Mouse (Mus musculus): ENCODE measurements at regions not wholly inside any gene's neighbourhood (a gene's known extent, or its start where the extent isn't known, plus 50 kb on each side); places are given as distances from the start of the nearest gene placed in this dataset.

- intact Hi-C loops (cut with DNase I): no loop called here
- DNase-seq (ENCODE audit: low spot score in 2 of 2): no peak
Observed at GRCm38 (mm10) chr1:185519811-185520210, 65.2 kb downstream of the Slc30a10 start.

GRCm38 (mm10) chr1:185524020-185524419, 69.4 kb downstream of the Slc30a10 start:
- intact Hi-C loops (cut with DNase I): no loop called here
- DNase-seq (ENCODE audit: low spot score in 2 of 2): no peak

DNA sequence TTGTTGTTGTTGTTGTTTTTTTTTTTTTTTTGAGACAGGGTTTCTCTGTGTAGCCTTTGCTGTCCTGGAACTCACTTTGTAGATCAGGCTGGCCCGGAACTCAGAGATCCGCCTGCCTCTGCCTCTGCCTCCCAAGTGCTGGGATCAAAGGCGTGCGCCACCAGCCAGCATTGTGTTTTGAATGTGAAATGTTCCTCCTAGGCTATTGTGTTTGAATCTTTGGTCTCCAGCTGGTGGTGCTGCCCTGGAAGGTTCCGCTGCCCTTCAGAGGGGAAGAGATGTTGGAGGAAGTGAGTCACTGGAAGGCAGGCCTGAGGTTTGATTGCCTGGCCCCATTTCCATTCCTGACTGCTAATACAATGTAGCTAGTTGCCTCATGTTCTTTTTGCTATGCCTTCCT, 78.8 kb downstream of the Slc30a10 start:
- intact Hi-C loops (cut with DNase I): no loop called here
- DNase-seq (ENCODE audit: low spot score in 2 of 2): no peak

- DNase-seq (ENCODE audit: low spot score in 2 of 2): no peak
- intact Hi-C loops (cut with DNase I): no loop called here
Observed at GRCm38 (mm10) chr1:185534129-185534528, 79.5 kb downstream of the Slc30a10 start.

DNA sequence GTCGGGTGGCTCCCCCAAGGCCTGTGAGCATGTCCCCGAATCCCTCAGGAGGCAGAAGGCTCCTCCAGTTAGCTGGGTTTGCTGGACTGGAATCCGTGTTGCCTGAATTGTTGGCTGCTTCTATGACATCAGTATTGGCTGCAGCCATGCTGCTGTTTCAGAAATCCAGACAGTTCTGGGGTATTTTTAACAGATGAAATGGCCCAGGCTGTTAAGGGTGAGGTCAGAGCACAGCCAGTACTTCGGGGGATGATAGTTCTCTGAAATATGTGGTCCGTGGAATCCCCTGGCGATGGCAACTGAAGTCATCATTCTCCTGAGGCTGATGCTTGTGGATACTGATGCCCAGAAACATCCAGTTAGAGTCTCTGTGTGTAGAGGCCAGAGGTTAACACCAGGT, 80.7 kb downstream of the Slc30a10 start:
- intact Hi-C loops (cut with DNase I): no loop called here
- no peak for DNase-seq (ENCODE audit: low spot score in 2 of 2)

DNA sequence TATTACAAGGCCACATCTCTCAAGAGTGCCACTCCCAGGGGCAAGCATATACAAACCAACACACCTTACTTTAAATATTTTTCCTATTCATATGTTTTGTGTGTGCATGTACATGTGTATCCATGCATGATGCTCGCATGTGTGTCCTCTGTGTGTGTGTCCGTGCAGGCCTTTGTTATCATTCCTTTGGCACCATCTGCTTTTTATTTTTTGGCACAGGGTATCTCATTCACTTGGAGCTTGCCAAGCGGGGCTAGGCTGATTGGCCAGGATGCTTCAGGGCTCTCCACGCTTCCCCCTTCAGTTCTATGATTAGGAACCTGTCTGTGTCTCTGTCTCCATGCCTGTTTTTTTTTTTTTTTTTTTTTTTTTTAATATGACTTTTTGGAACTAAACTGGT, 82.6 kb downstream of the Slc30a10 start:
- intact Hi-C loops (cut with DNase I): no loop called here
- DNase-seq (ENCODE audit: low spot score in 2 of 2): no peak

GRCm38 (mm10) chr1:185539458-185539857, 84.8 kb downstream of the Slc30a10 start:
- no peak for DNase-seq (ENCODE audit: low spot score in 2 of 2)
- intact Hi-C loops (cut with DNase I): no loop called here

- peak in 1 of 2 experiments; percentile 41 for DNase-seq (ENCODE audit: low spot score in 2 of 2)
- intact Hi-C loops (cut with DNase I): loop anchor here (5.0 kb wide), 2 partner anchors 131 to 1166 kb away; no protein-coding TSS in a partner anchor
Observed at GRCm38 (mm10) chr1:185546346-185546745, 91.7 kb downstream of the Slc30a10 start.

GRCm38 (mm10) chr1:185572761-185573530, 118.3 kb downstream of the Slc30a10 start:
- peak in 1 of 2 experiments; percentile 6 for DNase-seq (ENCODE audit: low spot score in 2 of 2)
- intact Hi-C loops (cut with DNase I): no loop called here

- no peak for DNase-seq (ENCODE audit: low spot score in 2 of 2)
- intact Hi-C loops (cut with DNase I): no loop called here
Observed at GRCm38 (mm10) chr1:185574978-185575377, 120.3 kb downstream of the Slc30a10 start.

GRCm38 (mm10) chr1:185579824-185580223, 125.2 kb downstream of the Slc30a10 start:
- intact Hi-C loops (cut with DNase I): no loop called here
- DNase-seq (ENCODE audit: low spot score in 2 of 2): no peak

DNA sequence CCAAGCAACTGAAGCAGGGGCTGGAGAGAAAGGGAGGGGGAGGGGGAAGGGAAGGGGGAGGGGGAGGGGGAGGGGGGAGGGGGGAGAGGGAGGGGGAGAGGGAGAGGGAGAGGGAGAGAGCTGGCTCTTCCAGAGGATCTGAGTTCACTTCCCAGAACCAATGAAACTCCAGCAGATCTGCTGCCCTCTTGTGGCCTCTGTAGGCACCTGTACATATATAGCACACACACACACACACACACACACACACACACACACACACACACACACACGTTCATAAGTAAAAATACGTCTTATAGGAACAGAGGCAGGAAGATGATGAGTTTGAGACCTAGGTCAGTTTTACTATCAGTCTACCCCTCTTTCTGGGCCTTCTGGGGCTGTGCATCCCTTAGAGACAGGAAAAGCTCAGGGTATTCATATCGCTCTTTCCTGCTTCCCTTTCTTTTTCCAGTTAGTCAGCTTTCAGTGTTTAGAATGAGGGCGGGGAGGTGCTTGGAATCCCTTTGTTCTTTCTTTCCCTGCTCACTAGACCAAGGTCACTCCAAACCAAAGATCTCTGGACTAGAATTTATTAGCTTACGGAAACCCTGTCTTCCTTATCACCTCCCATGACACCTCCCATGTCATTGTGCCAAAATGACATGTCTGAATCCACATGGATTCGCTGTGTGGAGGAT, 130.7 kb downstream of the Slc30a10 start:
- intact Hi-C loops (cut with DNase I): no loop called here
- DNase-seq (ENCODE audit: low spot score in 2 of 2): no peak

GRCm38 (mm10) chr1:185587671-185588347, 133.2 kb downstream of the Slc30a10 start:
- intact Hi-C loops (cut with DNase I): no loop called here

GRCm38 (mm10) chr1:185588348-185588719, 133.7 kb downstream of the Slc30a10 start:
- intact Hi-C loops (cut with DNase I): no loop called here
- DNase-seq (ENCODE audit: low spot score in 2 of 2): no peak

More at GRCm38 (mm10) chr1:185587671-185588347, 133.2 kb downstream of the Slc30a10 start:
- DNase-seq (ENCODE audit: low spot score in 2 of 2): no peak

DNA sequence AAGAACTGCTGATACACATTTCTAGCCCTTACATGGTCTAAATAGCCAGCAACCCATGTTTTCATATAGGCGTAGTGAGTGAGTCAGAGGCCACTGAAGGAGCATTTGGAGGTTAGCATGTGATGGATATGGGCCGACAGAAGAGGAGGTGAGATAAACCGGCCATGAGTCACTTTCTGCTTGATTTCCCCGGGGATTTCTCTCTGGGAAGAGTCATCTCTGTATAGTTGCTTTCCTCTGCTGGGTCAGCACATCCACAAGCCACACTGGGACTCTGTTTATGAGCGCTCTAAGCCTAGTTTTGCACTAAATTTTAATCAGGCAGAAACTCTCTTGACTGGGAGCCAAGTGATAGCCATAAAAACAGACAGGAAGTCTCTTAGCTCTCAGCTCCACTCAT, 142.2 kb downstream of the Slc30a10 start:
- intact Hi-C loops (cut with DNase I): no loop called here
- no peak for DNase-seq (ENCODE audit: low spot score in 2 of 2)

- no peak for DNase-seq (ENCODE audit: low spot score in 2 of 2)
- intact Hi-C loops (cut with DNase I): no loop called here
Observed at GRCm38 (mm10) chr1:185598514-185598913, 143.9 kb downstream of the Slc30a10 start.

DNA sequence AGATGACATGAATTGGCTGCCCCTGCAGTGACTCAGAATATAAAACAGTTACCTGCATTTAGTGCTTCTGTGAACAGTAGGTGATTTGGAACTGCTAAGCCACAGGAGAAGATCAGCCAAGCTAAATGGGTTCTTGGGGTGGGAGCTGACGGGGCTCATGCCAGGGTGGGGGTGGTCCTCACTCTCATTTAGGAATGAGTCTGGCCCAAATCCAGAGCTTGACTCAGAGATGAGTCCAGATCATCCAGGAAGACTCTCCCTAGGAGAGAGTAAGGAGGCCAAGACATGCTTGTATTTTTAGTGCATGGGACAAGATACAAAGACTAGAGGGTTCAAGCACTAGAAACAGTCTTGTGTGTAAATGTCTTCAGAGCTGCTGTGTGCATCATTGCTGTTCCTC, 146.5 kb downstream of the Slc30a10 start:
- no peak for DNase-seq (ENCODE audit: low spot score in 2 of 2)
- intact Hi-C loops (cut with DNase I): no loop called here

DNA sequence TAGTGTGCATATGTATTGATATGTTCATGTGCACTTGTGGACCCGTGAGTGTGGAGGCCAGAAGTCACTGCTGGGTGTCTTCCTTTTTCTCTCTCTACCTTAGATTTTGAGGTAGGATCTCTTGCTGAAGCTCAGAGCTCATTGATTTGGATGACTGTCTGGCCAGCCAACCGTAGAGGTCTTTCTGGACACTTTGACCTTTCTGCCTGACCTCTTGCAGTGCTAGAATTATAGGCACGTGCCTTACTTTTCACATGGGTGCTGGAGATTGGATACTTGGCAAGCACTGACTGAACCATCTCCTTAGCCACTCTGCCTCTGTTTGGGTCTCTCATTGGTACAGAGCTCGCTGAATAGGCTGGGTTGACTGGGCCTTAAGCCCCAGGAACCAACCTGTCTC, 151.3 kb downstream of the Slc30a10 start:
- DNase-seq (ENCODE audit: low spot score in 2 of 2): no peak
- intact Hi-C loops (cut with DNase I): no loop called here

- intact Hi-C loops (cut with DNase I): no loop called here
- no peak for DNase-seq (ENCODE audit: low spot score in 2 of 2)
Observed at GRCm38 (mm10) chr1:185607611-185608010, 153.0 kb downstream of the Slc30a10 start.

DNA sequence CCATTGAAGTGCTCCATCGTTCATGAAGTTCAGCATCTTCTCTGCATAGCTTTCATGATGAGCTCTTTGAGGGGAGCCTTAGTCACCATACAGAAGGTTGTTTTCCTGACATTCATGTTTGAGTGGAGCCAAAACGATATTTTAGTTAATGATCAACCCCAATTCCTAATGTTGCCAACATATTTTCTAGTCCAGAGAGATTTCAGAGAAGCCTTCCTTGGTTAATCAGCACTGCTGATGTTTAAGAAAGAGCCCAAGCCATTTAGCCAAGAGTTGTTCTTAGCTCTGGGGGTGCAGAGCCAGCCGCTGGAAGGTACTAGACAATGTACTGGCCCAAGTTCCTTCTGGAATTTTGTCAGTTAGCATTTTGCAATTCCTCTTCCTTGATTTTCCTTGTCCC, 153.8 kb downstream of the Slc30a10 start:
- intact Hi-C loops (cut with DNase I): no loop called here

More for the DNA sequence above, 153.8 kb downstream of the Slc30a10 start:
- DNase-seq (ENCODE audit: low spot score in 2 of 2): no peak
